Mouse (Mus musculus): ENCODE measurements around the gene Atxn2l. TPM values are rescaled to one million over a fixed set of nuclear protein-coding genes. Genes with fewer than 3 reads are reported as not detected.

Atxn2l gene
- polyA plus RNA-seq, 1 experiment from 2014 or later = 81.0 TPM

DNA sequence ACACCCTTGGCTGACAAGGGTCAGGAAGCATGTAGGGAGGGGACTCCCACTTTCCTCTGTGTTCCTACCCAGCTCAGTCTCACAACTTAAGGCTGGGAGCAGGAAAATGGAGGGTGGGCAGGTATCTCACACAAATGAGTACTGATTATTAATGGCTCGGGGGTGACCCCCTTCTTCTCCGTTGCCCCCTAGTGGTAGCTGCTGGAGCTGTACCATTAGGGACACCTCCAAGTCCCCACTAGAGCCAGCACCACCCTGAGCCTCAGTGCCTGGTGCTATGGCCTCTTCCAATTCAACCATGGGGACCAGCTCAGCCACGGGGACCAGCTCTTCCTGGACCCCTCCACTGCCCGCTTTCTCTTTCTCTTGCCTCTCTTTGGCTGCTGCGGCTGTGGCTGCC, 36.0 kb downstream of the Atxn2l start:
- 72% methylated on average over 5 of the region's 5 CpGs for WGBS
- ATAC-seq (ENCODE audit: low FRiP score, low read depth) = no peak

DNA sequence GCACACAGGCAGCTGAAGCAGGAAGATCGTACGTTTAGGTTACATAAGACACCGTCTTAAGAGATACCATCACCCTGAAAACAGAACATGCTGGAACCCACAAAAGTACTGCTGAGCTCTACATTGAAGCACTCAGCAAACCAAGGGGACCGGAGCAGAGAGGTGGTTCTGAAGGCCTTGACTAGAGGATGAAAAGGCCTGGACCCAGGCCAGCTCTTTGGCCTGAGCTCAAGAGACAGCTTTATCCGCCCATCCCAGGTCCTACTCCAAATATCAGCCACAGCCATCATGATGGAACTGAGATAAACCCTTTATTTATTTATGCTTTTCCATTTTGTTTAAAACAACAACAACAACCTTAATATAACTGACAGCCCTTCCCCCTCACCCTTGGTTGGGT, 36.5 kb downstream of the Atxn2l start:
- Histone ChIP-seq H3K9ac (no peak overlapping the region), H3K36me3 (peaks cover 56% of the 10 kb centered on the region)
- no peak for ATAC-seq (ENCODE audit: low FRiP score, low read depth)

More for the DNA sequence above, 36.0 kb downstream of the Atxn2l start:
- Histone ChIP-seq H3K9me3 (no peaks in the 10 kb centered on the region), H3K27me3 (replicated peaks) (no peaks in the 10 kb centered on the region), H3K27ac (no peak overlapping the region), H3K4me3 (no peak overlapping the region), H3K36me3 (peaks cover 61% of the 10 kb centered on the region), H3K9ac (no peak overlapping the region), H3K4me1 (no peaks in the 10 kb centered on the region), H3K4me2 (replicated peaks) (no peak overlapping the region)

DNA sequence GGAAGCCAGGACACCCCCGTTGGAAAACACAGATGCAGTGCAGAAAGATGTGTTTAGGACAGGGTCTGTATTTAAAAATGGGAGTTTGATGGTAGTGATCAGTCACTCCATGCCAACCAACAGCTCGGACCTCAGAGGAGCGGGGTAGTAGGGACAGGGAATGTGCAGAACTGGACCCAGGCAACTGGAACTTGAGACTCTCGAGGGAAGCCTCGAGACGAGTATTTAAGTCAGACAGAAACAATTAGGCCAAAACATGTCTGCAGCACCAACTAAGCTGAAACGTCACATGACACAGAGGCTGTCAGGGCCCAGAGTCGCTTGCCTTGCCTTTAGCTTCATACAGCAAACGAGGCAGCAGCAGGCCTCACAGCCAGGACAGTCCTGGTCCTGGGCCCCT, 37.1 kb downstream of the Atxn2l start:
- Histone ChIP-seq H3K27me3 (replicated peaks) (no peaks in the 10 kb centered on the region), H3K36me3 (peaks cover 50% of the 10 kb centered on the region), H3K4me1 (no peaks in the 10 kb centered on the region), H3K4me2 (replicated peaks) (no peak overlapping the region), H3K27ac (no peak overlapping the region), H3K4me3 (no peak overlapping the region), H3K9me3 (no peaks in the 10 kb centered on the region), H3K9ac (no peak overlapping the region)
- 76% methylated on average over 9 of the region's 9 CpGs for WGBS
- ATAC-seq (ENCODE audit: low FRiP score, low read depth) = no peak

More for the DNA sequence above, 36.5 kb downstream of the Atxn2l start:
- H3K9me3 ChIP-seq = no peaks in the 10 kb centered on the region
- no peak overlapping the region for H3K4me3 ChIP-seq
- H3K27ac ChIP-seq = no peak overlapping the region
- 95% methylated on average over 5 of the region's 5 CpGs for WGBS
- no peaks in the 10 kb centered on the region for H3K4me1 ChIP-seq
- no peaks in the 10 kb centered on the region for H3K27me3 ChIP-seq (replicated peaks)
- no peak overlapping the region for H3K4me2 ChIP-seq (replicated peaks)

DNA sequence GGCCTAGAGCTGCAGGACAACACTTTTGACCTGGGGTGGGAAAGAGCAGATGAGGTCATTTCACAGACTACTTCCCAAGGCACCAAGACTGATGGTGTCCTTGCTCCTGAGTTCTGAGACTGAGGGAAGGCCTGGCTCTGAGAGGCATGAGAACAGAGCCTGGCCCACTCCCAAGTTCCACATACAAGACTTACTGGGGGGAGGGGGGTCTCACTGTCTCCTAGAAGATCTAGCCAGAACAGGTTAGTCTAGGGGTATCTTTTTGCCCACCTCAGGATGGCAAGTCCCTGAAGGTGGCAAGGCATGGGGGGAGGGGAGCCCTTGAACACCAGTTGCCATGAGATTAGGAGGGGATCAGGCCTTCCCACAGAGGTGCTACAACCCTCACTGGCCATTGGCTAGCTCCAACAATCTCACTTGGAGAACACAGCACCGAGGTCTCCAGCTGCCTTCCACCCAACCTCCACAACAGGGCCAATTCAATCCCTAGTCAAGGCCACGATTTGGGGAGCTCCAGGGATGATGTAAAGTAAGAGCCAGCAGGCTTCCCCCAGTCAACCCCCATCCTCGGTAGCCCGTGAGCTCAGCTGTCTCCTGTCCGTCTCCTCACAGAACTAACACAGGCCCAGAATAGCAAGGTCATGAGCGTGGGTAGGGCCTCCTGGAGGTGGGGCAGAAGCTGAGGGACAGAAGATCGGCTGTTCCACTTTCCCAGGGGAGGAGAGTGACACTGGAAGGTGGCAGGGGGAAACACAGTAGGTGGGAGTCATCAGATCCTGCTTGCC, 37.8 kb downstream of the Atxn2l start:
- no peak overlapping the region for H3K9ac ChIP-seq
- no peak overlapping the region for H3K4me3 ChIP-seq
- no peak for ATAC-seq (ENCODE audit: low FRiP score, low read depth)
- WGBS = 58% methylated on average over 7 of the region's 7 CpGs
- H3K4me1 ChIP-seq = no peaks in the 10 kb centered on the region
- peaks cover 43% of the 10 kb centered on the region for H3K36me3 ChIP-seq
- H3K27me3 ChIP-seq (replicated peaks) = no peaks in the 10 kb centered on the region
- H3K27ac ChIP-seq = no peak overlapping the region
- H3K4me2 ChIP-seq (replicated peaks) = no peak overlapping the region
- no peaks in the 10 kb centered on the region for H3K9me3 ChIP-seq

DNA sequence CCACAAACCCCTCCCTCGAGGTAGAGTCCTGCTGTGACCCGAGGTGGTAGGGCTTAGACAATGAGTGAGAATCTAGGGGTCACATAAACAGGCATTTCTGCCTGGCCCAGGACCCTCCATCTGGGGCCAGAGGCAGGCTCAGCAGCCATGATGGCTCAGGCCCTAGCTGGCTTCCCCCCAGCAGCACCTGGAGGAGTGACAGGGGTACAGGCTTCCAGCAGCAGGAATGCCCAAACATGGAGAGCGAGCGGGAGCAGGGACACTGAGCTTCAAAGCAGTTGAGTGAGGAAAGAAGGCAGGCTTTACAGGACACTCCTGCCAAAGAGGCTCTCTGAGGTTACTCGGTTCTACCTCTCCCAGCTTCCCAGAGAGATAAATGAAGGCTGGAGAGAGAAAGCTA, 38.4 kb downstream of the Atxn2l start:
- no peak overlapping the region for H3K9ac ChIP-seq
- H3K4me2 ChIP-seq (replicated peaks) = no peak overlapping the region
- WGBS = 43% methylated on average over 5 of the region's 5 CpGs
- no peak overlapping the region for H3K4me3 ChIP-seq
- no peaks in the 10 kb centered on the region for H3K9me3 ChIP-seq
- H3K27me3 ChIP-seq (replicated peaks) = no peaks in the 10 kb centered on the region
- ATAC-seq (ENCODE audit: low FRiP score, low read depth) = no peak
- H3K27ac ChIP-seq = no peak overlapping the region
- H3K36me3 ChIP-seq = peaks cover 37% of the 10 kb centered on the region
- no peaks in the 10 kb centered on the region for H3K4me1 ChIP-seq

DNA sequence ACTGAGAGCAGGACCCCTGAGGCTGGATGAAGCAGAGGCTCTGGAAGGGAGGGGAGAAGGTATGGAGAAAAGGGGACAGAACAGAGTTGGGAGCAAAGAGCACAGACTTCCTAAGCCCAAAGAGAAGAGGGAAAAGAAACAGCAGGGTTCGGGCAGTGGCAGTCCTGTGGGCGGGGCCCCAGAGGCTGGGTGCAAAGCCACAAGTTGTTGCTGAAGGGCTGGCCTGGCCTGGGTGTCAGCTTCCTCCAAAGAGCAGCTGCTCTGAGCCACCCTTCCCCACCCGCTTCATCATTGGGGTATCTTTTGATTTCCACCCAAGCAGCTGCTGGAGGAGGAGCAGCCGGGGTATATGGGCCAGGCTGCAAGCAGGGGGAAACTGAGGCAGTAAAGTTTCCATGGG, 39.1 kb downstream of the Atxn2l start:
- Histone ChIP-seq H3K27me3 (replicated peaks) (no peaks in the 10 kb centered on the region), H3K9ac (no peak overlapping the region), H3K9me3 (no peaks in the 10 kb centered on the region), H3K4me3 (no peak overlapping the region), H3K27ac (no peak overlapping the region), H3K4me2 (replicated peaks) (no peak overlapping the region), H3K4me1 (no peaks in the 10 kb centered on the region), H3K36me3 (peaks cover 30% of the 10 kb centered on the region)
- 56% methylated on average over 4 of the region's 4 CpGs for WGBS
- ATAC-seq (ENCODE audit: low FRiP score, low read depth) = no peak

DNA sequence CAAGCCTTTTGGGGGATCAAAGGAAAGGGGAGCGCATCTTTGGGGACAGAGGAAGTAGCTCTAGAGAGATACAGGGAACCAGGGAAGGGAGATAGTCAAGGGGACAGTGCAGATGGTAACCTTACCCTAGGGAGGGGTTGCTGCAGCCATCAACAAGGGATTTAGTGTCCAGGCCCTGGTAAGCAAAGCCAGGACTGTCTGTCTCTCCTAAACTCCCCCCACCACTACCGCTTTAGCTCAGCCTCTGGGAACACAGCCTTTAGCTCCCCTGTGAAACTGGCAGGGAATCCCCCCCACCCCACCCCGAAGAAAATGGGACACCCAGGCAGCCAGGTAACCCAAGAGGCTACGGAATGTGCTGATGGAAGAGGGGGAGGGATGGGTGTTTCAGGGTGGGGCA, 39.7 kb downstream of the Atxn2l start:
- Histone ChIP-seq H3K4me1 (no peaks in the 10 kb centered on the region), H3K9ac (no peak overlapping the region), H3K4me2 (replicated peaks) (no peak overlapping the region), H3K9me3 (no peaks in the 10 kb centered on the region), H3K36me3 (peaks cover 24% of the 10 kb centered on the region), H3K27me3 (replicated peaks) (no peaks in the 10 kb centered on the region), H3K27ac (no peak overlapping the region), H3K4me3 (no peak overlapping the region)
- no peak for ATAC-seq (ENCODE audit: low FRiP score, low read depth)
- WGBS = 55% methylated on average over 4 of the region's 4 CpGs

DNA sequence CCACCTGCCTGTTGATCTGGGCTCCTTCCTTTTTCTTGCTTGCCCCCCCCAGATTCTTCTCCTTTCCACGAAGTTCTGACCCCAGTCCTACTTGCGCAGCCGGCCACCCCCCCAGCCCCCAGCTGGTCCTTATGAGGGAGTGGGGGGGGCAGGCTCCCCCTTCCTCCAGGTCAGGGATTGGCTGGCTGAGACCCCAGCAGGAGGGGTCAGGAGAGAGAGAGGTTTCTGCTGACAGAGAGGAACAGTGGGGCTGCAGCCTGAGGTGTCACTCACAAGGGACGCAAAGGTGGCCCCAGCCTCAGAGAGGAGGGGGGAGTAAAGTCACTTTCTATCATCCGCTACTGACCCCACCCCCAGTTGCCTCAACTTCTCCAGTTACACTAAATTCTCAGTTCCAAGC, 40.2 kb downstream of the Atxn2l start, which contains the start of gene Atp2a1:
Gene Atp2a1 (minus strand): TSS at position 105 of the 400 bp plus-strand sequence.
- no peaks in the 10 kb centered on the region for H3K4me1 ChIP-seq
- peaks cover 19% of the 10 kb centered on the region for H3K36me3 ChIP-seq
- H3K9me3 ChIP-seq = no peaks in the 10 kb centered on the region
- 57% methylated on average over 5 of the region's 5 CpGs for WGBS
- H3K27me3 ChIP-seq (replicated peaks) = no peaks in the 10 kb centered on the region
- no peak for ATAC-seq (ENCODE audit: low FRiP score, low read depth)
- H3K4me2 ChIP-seq (replicated peaks) = no peak within 1 kb of the TSS
- H3K27ac ChIP-seq = no peak within 1 kb of the TSS
- no peak within 1 kb of the TSS for H3K9ac ChIP-seq
- no peak within 1 kb of the TSS for H3K4me3 ChIP-seq

DNA sequence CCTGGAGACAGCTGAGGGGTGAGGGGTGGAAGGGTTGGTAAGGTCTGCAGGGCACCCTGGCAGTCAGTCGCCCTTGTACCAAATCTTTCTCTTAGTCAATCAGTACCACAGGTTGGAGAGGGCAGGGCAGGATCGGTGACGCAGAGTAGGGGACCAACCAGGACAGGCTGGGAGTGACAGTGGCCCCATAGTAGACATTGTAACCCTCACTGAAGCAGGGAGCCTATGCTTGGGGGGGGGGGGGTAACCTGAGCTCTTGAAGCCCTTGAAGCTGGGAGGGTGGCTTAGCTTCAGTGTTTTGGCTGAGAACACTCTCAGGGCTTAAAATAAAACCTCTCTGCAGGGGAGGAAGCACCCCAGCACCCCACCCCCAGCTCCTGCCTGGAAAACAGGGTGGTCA, 41.6 kb downstream of the Atxn2l start:
- Histone ChIP-seq H3K27me3 (replicated peaks) (no peaks in the 10 kb centered on the region), H3K9ac (no peak overlapping the region), H3K9me3 (no peaks in the 10 kb centered on the region), H3K27ac (no peak overlapping the region), H3K4me1 (no peaks in the 10 kb centered on the region), H3K36me3 (peaks cover 5% of the 10 kb centered on the region; the same call in 1 of the 2 replicates), H3K4me3 (no peak overlapping the region), H3K4me2 (replicated peaks) (no peak overlapping the region)
- no peak for ATAC-seq (ENCODE audit: low FRiP score, low read depth)
- 62% methylated on average over 3 of the region's 3 CpGs for WGBS

DNA sequence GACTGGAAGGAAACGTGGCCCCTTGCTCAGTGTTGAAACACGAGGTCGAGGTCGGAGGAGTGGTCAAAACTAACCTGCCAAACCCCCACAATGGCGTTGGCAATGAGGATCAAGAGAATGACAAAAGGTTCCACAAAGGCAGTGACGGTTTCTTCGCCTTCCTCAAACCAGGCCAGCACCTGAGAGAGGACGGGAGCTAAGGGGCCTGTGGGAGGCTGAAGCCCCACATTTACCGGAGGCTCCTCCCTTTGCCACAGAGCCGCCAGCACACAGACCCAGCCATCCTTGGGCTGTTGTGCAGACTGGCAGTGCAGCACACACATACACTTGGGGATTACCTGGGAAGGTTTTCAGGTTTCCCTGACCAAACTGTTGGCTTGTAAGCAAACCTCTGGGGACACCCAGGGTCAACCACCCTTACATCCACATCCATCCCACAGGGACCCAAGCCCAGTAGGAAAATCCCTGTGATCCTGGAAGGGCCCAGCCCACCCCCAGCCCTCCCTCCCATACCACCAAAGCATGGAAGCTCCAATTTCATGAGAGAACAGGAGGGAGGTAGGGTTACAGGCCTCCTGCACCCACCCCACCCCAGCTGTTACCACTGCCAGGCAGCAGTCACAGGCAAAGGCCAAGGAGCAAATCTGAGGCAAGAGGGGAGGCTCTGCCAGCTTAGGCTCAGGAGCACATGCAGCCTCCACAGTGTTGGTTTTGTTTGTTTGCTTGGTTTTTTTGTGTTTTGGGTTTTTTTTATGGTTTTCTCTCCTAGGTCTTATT, 42.4 kb downstream of the Atxn2l start:
- H3K27ac ChIP-seq = no peak overlapping the region
- H3K27me3 ChIP-seq (replicated peaks) = no peaks in the 10 kb centered on the region
- 58% methylated on average over 10 of the region's 10 CpGs for WGBS
- no peaks in the 10 kb centered on the region for H3K36me3 ChIP-seq
- H3K4me2 ChIP-seq (replicated peaks) = no peak overlapping the region
- H3K9me3 ChIP-seq = no peaks in the 10 kb centered on the region
- ATAC-seq (ENCODE audit: low FRiP score, low read depth) = no peak
- H3K4me1 ChIP-seq = no peaks in the 10 kb centered on the region
- no peak overlapping the region for H3K9ac ChIP-seq
- H3K4me3 ChIP-seq = no peak overlapping the region

DNA sequence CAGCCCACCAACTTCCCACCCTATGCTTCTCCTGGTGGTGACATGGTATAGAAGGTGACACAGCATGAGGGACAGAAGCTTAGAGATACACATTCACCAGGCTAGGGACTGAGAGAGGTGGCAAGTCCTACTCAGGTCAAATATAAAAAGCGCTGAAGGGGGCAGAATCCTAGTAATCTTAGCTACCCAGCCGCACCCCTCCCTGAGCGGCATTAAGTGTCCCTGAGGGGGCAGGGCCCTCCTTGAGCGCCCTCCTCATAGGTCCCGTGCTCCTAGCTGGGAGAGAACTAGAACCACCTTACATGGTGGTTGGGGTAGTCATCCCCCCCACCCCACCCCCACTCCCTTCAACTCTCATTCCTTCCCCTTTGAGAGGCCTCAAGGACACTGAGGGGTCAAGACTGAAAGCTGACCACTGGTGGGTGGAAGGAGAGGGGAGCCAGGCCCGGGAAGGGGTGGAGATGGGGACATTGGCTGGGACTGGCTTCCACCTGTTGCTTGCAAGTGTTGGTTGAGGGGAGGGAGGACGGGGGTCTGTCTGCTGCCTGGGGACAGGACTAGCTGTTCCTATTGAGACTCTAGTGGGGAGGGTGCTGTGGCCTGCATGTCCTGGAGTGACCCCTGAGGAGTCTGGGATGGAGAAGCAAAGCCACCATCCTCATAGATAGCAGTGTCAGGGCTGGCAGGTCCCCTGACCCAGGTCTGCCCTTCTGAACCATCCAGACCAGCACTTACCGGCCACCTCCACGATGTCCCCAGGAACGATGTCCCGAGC, 44.2 kb downstream of the Atxn2l start:
- Histone ChIP-seq H3K4me1 (no peaks in the 10 kb centered on the region), H3K9me3 (no peaks in the 10 kb centered on the region), H3K27me3 (replicated peaks) (no peaks in the 10 kb centered on the region), H3K27ac (no peak overlapping the region), H3K9ac (no peak overlapping the region), H3K36me3 (no peaks in the 10 kb centered on the region), H3K4me3 (no peak overlapping the region), H3K4me2 (replicated peaks) (no peak overlapping the region)
- no peak for ATAC-seq (ENCODE audit: low FRiP score, low read depth)
- whole genome bisulfite sequencing = 85% methylated on average over 11 of the region's 11 CpGs

DNA sequence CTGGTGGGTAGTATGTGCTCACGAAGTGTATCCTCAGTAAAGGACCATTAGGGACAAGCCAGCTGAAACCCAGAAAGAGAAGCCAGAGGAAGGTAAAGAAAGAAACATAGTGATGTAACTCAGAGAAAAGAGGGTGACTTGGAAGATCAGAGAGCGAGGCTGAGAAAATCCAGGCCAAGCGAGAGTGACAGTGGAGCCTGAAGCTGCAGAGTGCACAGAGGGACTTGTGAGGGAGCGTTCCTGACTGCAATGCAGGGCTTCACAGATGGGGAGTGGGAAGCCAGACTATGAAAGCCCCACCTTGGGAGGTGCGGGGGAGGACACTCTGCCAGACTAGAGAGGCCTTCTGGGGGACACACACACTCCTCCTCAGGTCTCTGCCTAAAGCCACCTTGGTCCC, 45.0 kb downstream of the Atxn2l start:
- Histone ChIP-seq H3K4me3 (no peak overlapping the region), H3K27ac (no peak overlapping the region), H3K36me3 (no peaks in the 10 kb centered on the region), H3K27me3 (replicated peaks) (no peaks in the 10 kb centered on the region), H3K4me2 (replicated peaks) (no peak overlapping the region), H3K4me1 (no peaks in the 10 kb centered on the region), H3K9me3 (no peaks in the 10 kb centered on the region), H3K9ac (no peak overlapping the region)
- ATAC-seq (ENCODE audit: low FRiP score, low read depth) = no peak
- 80% methylated on average over 5 of the region's 5 CpGs for WGBS

Data from neural tube, embryonic 12.5 days (tissue).